Mouse (Mus musculus) liver, embryonic 14.5 days (tissue): ENCODE measurements around the gene Inpp4a.

Experiments
- CTCF ChIP-seq: IDR thresholded peaks from 2 replicates; pipeline ENCODE4 v1.5.1; 2016; ENCODE audit warnings: antibody characterized with exemption, low read depth, control low read depth
- EP300 ChIP-seq: IDR thresholded peaks from 2 replicates; pipeline ENCODE4 v1.6.1; 2016; ENCODE audit warnings: antibody characterized with exemption, low read depth

GRCm38 (mm10) chr1:37430297-37430840, 130.7 kb downstream of the Inpp4a start:
- no peak for TF ChIP-seq CTCF
- no peak for TF ChIP-seq EP300
